Mouse (Mus musculus): ENCODE results near the gene Nfat5.

DNA sequence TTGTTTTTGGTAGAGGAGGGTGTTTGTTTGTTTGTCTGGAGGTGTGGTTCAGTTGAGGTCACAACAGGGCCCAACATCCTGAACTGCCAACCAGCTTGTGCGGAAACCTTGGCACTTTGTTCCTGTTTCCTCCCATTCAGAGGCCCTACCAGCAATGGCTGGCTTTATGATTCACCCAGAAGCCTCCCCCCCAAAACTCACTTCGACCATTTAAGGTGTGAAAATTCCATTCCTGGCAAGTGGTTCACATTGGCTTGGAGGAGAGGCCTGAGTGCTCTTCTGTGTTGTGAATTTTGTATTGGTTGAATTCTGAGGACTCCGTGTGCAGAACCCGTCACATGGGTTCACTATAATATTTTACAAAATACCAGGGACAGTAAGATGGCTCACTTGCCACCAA lies 32.1 kb upstream of the Nfat5 start:
- no peak for TF ChIP-seq POLR2A (IDR thresholded peaks at IDR 0.05; ENCODE audit: low read depth, low read length)
- no peak for TF ChIP-seq CTCF (IDR thresholded peaks at IDR 0.05; ENCODE audit: extremely low read depth, insufficient read length, insufficient replicate concordance, low read depth, low read length)
